Mouse (Mus musculus) cerebellum, adult 18-20 months (tissue): ENCODE measurements at regions not wholly inside any gene's neighbourhood (a gene's known extent, or its start where the extent isn't known, plus 50 kb on each side); places are given as distances from the start of the nearest gene placed in this dataset.
"Not testable (repeated sequence)": the region's sequence is repeated elsewhere in the genome, so short reads cannot be mapped to it uniquely, and the experiment has no call there.

ENCODE experiments used
- DNase-seq, 2 experiments: peaks; one replicate each; pipeline ENCODE4 v3.0.0; 2021

- DNase-seq = no peak
Observed at GRCm38 (mm10) chr19:59516957-59517356, 58.8 kb downstream of the Emx2 start.

GRCm38 (mm10) chr19:59519156-59519555 is 61.0 kb downstream of the Emx2 start:
- no peak for DNase-seq

- DNase-seq = no peak
Observed at GRCm38 (mm10) chr19:59522176-59522575, 64.0 kb downstream of the Emx2 start.

GRCm38 (mm10) chr19:59523356-59523755 is 65.2 kb downstream of the Emx2 start:
- no peak for DNase-seq

GRCm38 (mm10) chr19:59564101-59564500 is 105.9 kb downstream of the Emx2 start:
- no peak for DNase-seq

- no peak for DNase-seq
Observed at GRCm38 (mm10) chr19:59568907-59569306, 110.7 kb downstream of the Emx2 start.

GRCm38 (mm10) chr19:59569590-59569989 is 111.4 kb downstream of the Emx2 start:
- not testable (repeated sequence) for DNase-seq

GRCm38 (mm10) chr19:59574346-59574745 is 116.2 kb downstream of the Emx2 start:
- DNase-seq = no peak

- DNase-seq = no peak
Observed at GRCm38 (mm10) chr19:59577886-59578285, 119.7 kb downstream of the Emx2 start.

- no peak for DNase-seq
Observed at GRCm38 (mm10) chr19:59579676-59580075, 121.5 kb downstream of the Emx2 start.

GRCm38 (mm10) chr19:59585835-59586234 is 127.7 kb downstream of the Emx2 start:
- no peak for DNase-seq

- no peak for DNase-seq
Observed at GRCm38 (mm10) chr19:59587303-59587702, 129.1 kb downstream of the Emx2 start.

- peak in 1 of 2 experiments; percentile 3 for DNase-seq
Observed at GRCm38 (mm10) chr19:59588068-59588522, 129.9 kb downstream of the Emx2 start.

GRCm38 (mm10) chr19:59590021-59590420 is 131.8 kb downstream of the Emx2 start:
- no peak for DNase-seq

GRCm38 (mm10) chr19:59592060-59592459 is 133.9 kb downstream of the Emx2 start:
- no peak for DNase-seq

- no peak for DNase-seq
Observed at GRCm38 (mm10) chr19:59624288-59624795, 166.2 kb downstream of the Emx2 start.

- DNase-seq = no peak
Observed at GRCm38 (mm10) chr19:59627681-59628080, 169.5 kb downstream of the Emx2 start.

- DNase-seq = no peak
Observed at GRCm38 (mm10) chr19:59628296-59629160, 170.4 kb downstream of the Emx2 start.

GRCm38 (mm10) chr19:59629161-59629445 is 170.9 kb downstream of the Emx2 start:
- DNase-seq = no peak

GRCm38 (mm10) chr19:59630095-59630494 is 171.9 kb downstream of the Emx2 start:
- no peak for DNase-seq

- DNase-seq = no peak
Observed at GRCm38 (mm10) chr19:59630706-59631105, 172.5 kb downstream of the Emx2 start.

GRCm38 (mm10) chr19:59631541-59631940 is 173.4 kb downstream of the Emx2 start:
- DNase-seq = no peak

GRCm38 (mm10) chr19:59636271-59636670 is 178.1 kb downstream of the Emx2 start:
- DNase-seq = no peak

- DNase-seq = no peak
Observed at GRCm38 (mm10) chr19:59642606-59643005, 184.4 kb downstream of the Emx2 start.

- no peak for DNase-seq
Observed at GRCm38 (mm10) chr19:59646231-59646630, 188.1 kb downstream of the Emx2 start.
